Mouse (Mus musculus) adrenal gland, postnatal 14 days (tissue): ENCODE measurements around the gene Myadml2. TPM values are rescaled to one million over a fixed set of nuclear protein-coding genes. Genes with fewer than 3 reads are reported as not detected.
A peak's percentile ranks its signal among the peaks of the same experiment; 100 is the strongest.

Experiments
- DNase-seq: peaks from one replicate; pipeline ENCODE4 v3.0.0; 2021; ENCODE audit warnings: mixed read lengths
- total RNA-seq: library from RNA; stranded (reverse); gene quantifications from 2 replicates; pipeline ENCODE4 v1.2.3, GENCODE M21; 2021

Gene Myadml2
- total RNA-seq, 1 experiment from 2014 or later: not detected

- peak; percentile 77 for DNase-seq
These were observed 12.5 kb upstream of the Myadml2 start for GRCm38 (mm10) chr11:120660301-120661075.

GRCm38 (mm10) chr11:120659509-120660300 is 11.7 kb upstream of the Myadml2 start:
- peak; percentile 34 for DNase-seq

GRCm38 (mm10) chr11:120658876-120659410 is 11.0 kb upstream of the Myadml2 start:
- peak; percentile 92 for DNase-seq

- no peak for DNase-seq
These were observed 9.3 kb upstream of the Myadml2 start for GRCm38 (mm10) chr11:120657301-120657700.

GRCm38 (mm10) chr11:120654741-120655140 is 6.8 kb upstream of the Myadml2 start:
- DNase-seq: no peak

- DNase-seq: no peak
These were observed 3.9 kb upstream of the Myadml2 start for GRCm38 (mm10) chr11:120651872-120652271.

GRCm38 (mm10) chr11:120647047-120647830 is 719 bp downstream of the Myadml2 start:
- no peak for DNase-seq

- peak; percentile 95 for DNase-seq
These were observed 4.4 kb downstream of the Myadml2 start, which contains the start of gene Pycr1 for GRCm38 (mm10) chr11:120643601-120643987. TSS of gene Pycr1 (minus strand) at chr11:120643769.

- no peak for DNase-seq
These were observed 4.9 kb downstream of the Myadml2 start for GRCm38 (mm10) chr11:120642939-120643600.

GRCm38 (mm10) chr11:120641869-120642268 is 6.1 kb downstream of the Myadml2 start:
- DNase-seq: no peak

- no peak for DNase-seq
These were observed 6.7 kb downstream of the Myadml2 start for GRCm38 (mm10) chr11:120641255-120641654.

GRCm38 (mm10) chr11:120634810-120635209 is 13.1 kb downstream of the Myadml2 start:
- DNase-seq: no peak

GRCm38 (mm10) chr11:120633520-120634343 is 14.2 kb downstream of the Myadml2 start, which contains the start of gene Mafg:
TSS of gene Mafg (minus strand) at chr11:120633600.
- DNase-seq: peak; percentile 96

- DNase-seq: peak; percentile 87
These were observed 15.1 kb downstream of the Myadml2 start for GRCm38 (mm10) chr11:120632559-120633519.

GRCm38 (mm10) chr11:120631726-120632448 is 16.1 kb downstream of the Myadml2 start:
- peak; percentile 4 for DNase-seq

- no peak for DNase-seq
These were observed 16.9 kb downstream of the Myadml2 start for GRCm38 (mm10) chr11:120630881-120631725.

- peak; percentile 74 for DNase-seq
These were observed 17.5 kb downstream of the Myadml2 start for GRCm38 (mm10) chr11:120630401-120630871.
